Mouse (Mus musculus) embryonic facial prominence, embryonic 14.5 days (tissue): Measurements from ENCODE around the gene Tom1. TPM values are rescaled to one million over a fixed set of nuclear protein-coding genes. Genes with fewer than 3 reads are reported as not detected.

ENCODE experiments used
- ATAC-seq: fragments of 200-750 bp; cut with Nextera tagmentation; 2 replicates; pipeline ENCODE4 v1.8.0; 2017; ENCODE audit warnings: low read depth, moderate number of reproducible peaks, moderate TSS enrichment
- DNase-seq: peaks from one replicate; pipeline ENCODE4 v3.0.0-alpha.2; 2015; ENCODE audit warnings: low spot score
- H3K27ac ChIP-seq: fragments of 300-500 bp; sonication (generic); replicated peaks from 2 replicates; pipeline ENCODE4 v1.5.1; 2014; ENCODE audit warnings: low read depth, mild to moderate bottlenecking, low read length, moderate library complexity
- H3K27me3 ChIP-seq: fragments of 300-500 bp; sonication (generic); replicated peaks from 2 replicates; pipeline ENCODE4 v1.6.1; 2014; ENCODE audit warnings: low read length; ENCODE audit not compliant: control insufficient read depth, insufficient read depth
- H3K36me3 ChIP-seq: fragments of 300-500 bp; sonication (generic); 2 replicates; pipeline ENCODE4 v1.6.1; 2014; ENCODE audit warnings: low read length, mixed read lengths; ENCODE audit not compliant: control insufficient read depth, insufficient read depth
- H3K4me1 ChIP-seq: fragments of 300-500 bp; sonication (generic); 2 replicates; pipeline ENCODE4 v1.6.1; 2014; ENCODE audit warnings: antibody characterized with exemption, low read length; ENCODE audit not compliant: control insufficient read depth, insufficient read depth
- H3K4me2 ChIP-seq: fragments of 300-500 bp; sonication (generic); 2 replicates; pipeline ENCODE4 v1.6.1; 2014; ENCODE audit warnings: low read depth, mild to moderate bottlenecking, low read length, moderate library complexity, mixed read lengths
- H3K4me3 ChIP-seq: fragments of 300-500 bp; sonication (generic); 2 replicates; pipeline ENCODE4 v1.5.1; 2014; ENCODE audit warnings: low read depth, mild to moderate bottlenecking, low read length
- H3K9ac ChIP-seq: fragments of 300-500 bp; sonication (generic); 2 replicates; pipeline ENCODE4 v1.6.1; 2014; ENCODE audit warnings: low read depth, mild to moderate bottlenecking, low read length, moderate library complexity, mixed read lengths
- H3K9me3 ChIP-seq: fragments of 300-500 bp; sonication (generic); 2 replicates; pipeline ENCODE4 v1.6.1; 2016; ENCODE audit warnings: low read length; ENCODE audit not compliant: control insufficient read depth
- WGBS: fragments of 180-500 bp; shearing (Covaris S2); extraction: QIAGEN DNeasy Blood & Tissue Kit; methylation state at CpG from one replicate; pipeline ENCODE4 v1.1.7; 2014; 5-methylcytosine and 5-hydroxymethylcytosine counted together
- polyA plus RNA-seq: library from polyadenylated mRNA; unstranded; fragments of >200 nt; fragmentation: Nextera tagmentation; extraction: Ambion mirVana; gene quantifications from 2 replicates; pipeline ENCODE4 v1.2.1, GENCODE M21; 2014

Tom1 gene
- polyA plus RNA-seq, 1 experiment from 2014 or later: 40.0 TPM

DNA sequence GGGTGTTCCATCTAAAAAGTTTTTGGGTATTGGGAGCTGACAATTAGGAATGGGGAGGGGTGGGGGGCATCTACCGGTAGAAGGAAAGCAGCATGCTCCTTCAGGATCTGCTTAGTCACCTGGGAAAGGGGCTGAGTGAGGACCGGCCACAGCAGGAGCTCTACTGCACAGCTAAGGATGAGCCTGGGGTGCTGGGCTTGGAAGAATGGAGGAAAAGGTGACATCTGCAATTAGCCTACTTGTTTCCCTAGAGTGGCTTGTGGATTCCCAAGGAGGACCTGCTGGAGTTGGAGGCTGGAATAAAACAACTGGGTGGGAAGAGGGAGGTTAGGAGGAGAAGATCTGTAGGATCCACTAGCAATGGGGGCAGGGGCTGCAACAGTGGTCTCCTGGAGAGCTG is 19.9 kb upstream of the Tom1 start:
- no peak overlapping the region for H3K4me3 ChIP-seq
- WGBS: 45% methylated on average over 2 of the region's 2 CpGs
- ATAC-seq (no peak), DNase-seq (no peak)
- peaks cover 50% of the 10 kb centered on the region for H3K36me3 ChIP-seq
- H3K27me3 ChIP-seq: no peaks in the 10 kb centered on the region
- no peaks in the 10 kb centered on the region for H3K9me3 ChIP-seq
- no peak overlapping the region for H3K27ac ChIP-seq
- no peak overlapping the region for H3K4me2 ChIP-seq
- H3K4me1 ChIP-seq: no peaks in the 10 kb centered on the region; the same call in 1 of the 2 replicates
- no peak overlapping the region; the same call in 1 of the 2 replicates for H3K9ac ChIP-seq

- H3K27ac ChIP-seq: no peak overlapping the region
- 52% methylated on average over 3 of the region's 3 CpGs for WGBS
- ATAC-seq: no peak
- DNase-seq: no peak
- H3K4me1 ChIP-seq: no peaks in the 10 kb centered on the region; the same call in 1 of the 2 replicates
- peaks cover 47% of the 10 kb centered on the region for H3K36me3 ChIP-seq
- H3K4me2 ChIP-seq: no peak overlapping the region
- no peak overlapping the region for H3K9ac ChIP-seq
- H3K27me3 ChIP-seq: no peaks in the 10 kb centered on the region
- H3K4me3 ChIP-seq: no peak overlapping the region
- no peaks in the 10 kb centered on the region for H3K9me3 ChIP-seq
Measured at GRCm38 (mm10) chr8:75013964-75014363, 19.5 kb upstream of the Tom1 start.

DNA sequence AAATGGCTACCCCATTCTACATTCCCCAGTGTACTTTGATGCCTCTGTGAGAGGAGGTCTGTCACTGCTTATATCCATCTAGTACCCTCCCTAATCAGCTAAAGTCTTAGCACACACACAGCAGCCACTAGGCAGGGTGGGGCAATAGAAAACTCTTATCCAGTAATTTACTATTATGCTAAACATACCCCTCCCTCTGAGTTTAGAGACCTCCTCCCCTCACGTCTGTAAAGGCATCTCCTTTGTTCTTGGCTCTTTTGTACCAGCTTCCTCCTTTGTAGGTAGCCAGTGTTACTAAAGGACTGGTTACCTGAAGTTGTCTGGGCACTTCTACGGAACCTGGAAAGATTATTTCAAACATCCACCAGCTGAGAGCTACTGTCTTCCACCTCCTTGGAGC is 17.5 kb upstream of the Tom1 start:
- H3K4me3 ChIP-seq: no peak overlapping the region
- 60% methylated on average over 2 of the region's 2 CpGs for WGBS

GRCm38 (mm10) chr8:75016422-75016821 is 17.1 kb upstream of the Tom1 start:
- Histone ChIP-seq H3K9me3 (no peaks in the 10 kb centered on the region), H3K4me1 (no peaks in the 10 kb centered on the region; the same call in 1 of the 2 replicates), H3K9ac (no peak overlapping the region), H3K36me3 (peaks cover 33% of the 10 kb centered on the region), H3K4me3 (no peak overlapping the region), H3K4me2 (no peak overlapping the region), H3K27ac (no peak overlapping the region), H3K27me3 (no peaks in the 10 kb centered on the region)
- DNase-seq: no peak
- 72% methylated on average over 1 of the region's 1 CpGs for WGBS
- no peak for ATAC-seq

More for the DNA sequence above, 17.5 kb upstream of the Tom1 start:
- no peaks in the 10 kb centered on the region for H3K9me3 ChIP-seq
- no peak overlapping the region for H3K9ac ChIP-seq
- peaks cover 34% of the 10 kb centered on the region for H3K36me3 ChIP-seq
- ATAC-seq (peak; percentile 44; the same call in 1 of the 2 replicates), DNase-seq (no peak)
- H3K4me1 ChIP-seq: no peaks in the 10 kb centered on the region; the same call in 1 of the 2 replicates
- no peak overlapping the region for H3K4me2 ChIP-seq
- no peaks in the 10 kb centered on the region for H3K27me3 ChIP-seq
- H3K27ac ChIP-seq: no peak overlapping the region

DNA sequence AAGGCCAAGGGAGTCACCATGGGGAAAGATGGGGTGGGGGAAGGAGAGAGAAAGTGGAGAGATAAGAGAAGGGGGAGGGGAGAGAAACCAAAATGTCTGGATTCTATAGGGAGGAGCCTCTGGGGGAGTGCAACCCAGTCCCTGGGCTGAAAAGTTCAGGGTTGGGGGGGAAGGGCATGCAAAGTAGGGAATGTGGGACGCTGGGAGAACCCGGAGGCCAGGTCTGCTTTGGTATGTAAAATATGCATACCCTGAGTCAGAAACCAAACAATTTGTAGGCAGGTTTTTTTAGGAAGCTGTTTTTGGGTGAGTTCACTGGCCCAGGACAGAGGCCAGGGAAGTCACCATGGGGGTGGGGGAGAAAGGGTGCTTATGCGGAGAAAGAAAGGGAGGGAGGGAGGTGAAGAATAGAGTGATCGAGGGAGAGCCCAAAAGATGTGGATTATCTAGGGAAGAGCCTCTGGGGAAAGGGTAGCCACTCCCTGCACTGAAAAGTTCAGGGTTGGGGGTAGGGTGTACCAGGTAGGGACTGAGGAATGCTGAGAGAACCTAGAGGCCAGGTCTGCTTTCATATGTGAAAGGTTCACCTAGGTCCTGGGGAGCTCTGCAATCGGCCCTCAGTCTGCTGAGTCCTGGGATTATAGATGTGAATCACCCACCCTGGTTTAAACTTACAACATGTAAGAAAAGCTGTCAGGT is 15.1 kb upstream of the Tom1 start:
- Histone ChIP-seq H3K9ac (no peak overlapping the region), H3K27me3 (no peaks in the 10 kb centered on the region), H3K4me2 (no peak overlapping the region), H3K4me3 (no peak overlapping the region), H3K9me3 (no peaks in the 10 kb centered on the region), H3K27ac (no peak overlapping the region), H3K4me1 (no peaks in the 10 kb centered on the region; the same call in 1 of the 2 replicates), H3K36me3 (peaks cover 48% of the 10 kb centered on the region)
- no peak; the same call in 1 of the 2 replicates for ATAC-seq
- DNase-seq: no peak
- 29% methylated on average over 5 of the region's 5 CpGs for WGBS

- Histone ChIP-seq H3K27ac (no peak overlapping the region), H3K4me1 (no peaks in the 10 kb centered on the region), H3K4me3 (no peak overlapping the region), H3K9me3 (no peaks in the 10 kb centered on the region), H3K27me3 (no peaks in the 10 kb centered on the region), H3K36me3 (peaks cover 72% of the 10 kb centered on the region), H3K9ac (no peak overlapping the region), H3K4me2 (no peak overlapping the region)
- no peak for ATAC-seq
- DNase-seq: no peak
- WGBS: 91% methylated on average over 3 of the region's 3 CpGs
Measured at GRCm38 (mm10) chr8:75023660-75024316, 9.7 kb upstream of the Tom1 start.

DNA sequence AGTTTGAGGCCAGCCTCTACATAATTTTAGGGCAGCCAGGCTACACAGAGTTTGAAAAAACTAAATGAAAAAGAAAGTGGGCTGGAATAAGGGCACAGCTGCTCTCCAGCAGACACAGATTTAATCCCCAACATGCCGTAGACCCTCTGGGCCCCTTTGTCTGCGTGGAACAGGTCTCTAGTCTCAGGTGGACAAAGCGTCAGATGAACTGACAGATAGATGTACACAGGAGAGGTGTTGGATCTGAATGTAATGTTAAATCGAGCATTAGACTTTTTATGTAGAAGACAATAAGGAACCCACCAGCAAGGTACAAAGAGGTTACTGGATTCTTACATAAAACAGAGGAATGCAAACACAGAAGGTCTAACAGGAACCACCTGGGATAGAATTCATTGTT is 7.7 kb upstream of the Tom1 start:
- no peak for ATAC-seq
- H3K27me3 ChIP-seq: no peaks in the 10 kb centered on the region
- H3K4me2 ChIP-seq: no peak overlapping the region
- no peak for DNase-seq
- H3K4me3 ChIP-seq: no peak overlapping the region
- H3K4me1 ChIP-seq: no peaks in the 10 kb centered on the region
- H3K9me3 ChIP-seq: no peaks in the 10 kb centered on the region
- no peak overlapping the region for H3K9ac ChIP-seq
- H3K36me3 ChIP-seq: peaks cover 89% of the 10 kb centered on the region
- no peak overlapping the region for H3K27ac ChIP-seq
- WGBS: 90% methylated on average over 4 of the region's 4 CpGs

GRCm38 (mm10) chr8:75030453-75031024 is 3.0 kb upstream of the Tom1 start:
- Histone ChIP-seq H3K36me3 (peaks cover 51% of the 10 kb centered on the region), H3K27me3 (no peaks in the 10 kb centered on the region), H3K9me3 (no peaks in the 10 kb centered on the region), H3K27ac (no peak overlapping the region), H3K9ac (no peak overlapping the region), H3K4me3 (no peak overlapping the region), H3K4me1 (peaks cover 6% of the 10 kb centered on the region), H3K4me2 (no peak overlapping the region)
- ATAC-seq (no peak), DNase-seq (no peak)
- 91% methylated on average over 3 of the region's 3 CpGs for WGBS
